In genomic region chr11:106063756-106064155, GRCm38 (mm10) we compare ENCODE assay signal across 15 mouse cellular contexts.
"Had no signal": no experiment of that assay in that cellular context is flagged by ENCODE, and none has a peak within 500 bp of the region (broad histone marks: within the 10 kb centered on the region; RNA-seq: fewer than 3 reads in every experiment).

No protein-coding gene starts in this region.

- DNase-seq: gastrocnemius, postnatal 14 days; gastrocnemius, postnatal 36 days; heart, adult 11 months; heart, adult 2 months; heart, postnatal 14 days; heart, postnatal 36 days; kidney, adult 11 months; kidney, adult 2 months; kidney, adult 9 months; kidney, postnatal 25 days; kidney, postnatal 4 days; liver; liver, embryonic 13.5 days had no signal

- ATAC-seq: hindbrain, postnatal 0 days; intestine, embryonic 16.5 days had no signal
